Mouse (Mus musculus): ENCODE data around the gene Slc15a5.

DNA sequence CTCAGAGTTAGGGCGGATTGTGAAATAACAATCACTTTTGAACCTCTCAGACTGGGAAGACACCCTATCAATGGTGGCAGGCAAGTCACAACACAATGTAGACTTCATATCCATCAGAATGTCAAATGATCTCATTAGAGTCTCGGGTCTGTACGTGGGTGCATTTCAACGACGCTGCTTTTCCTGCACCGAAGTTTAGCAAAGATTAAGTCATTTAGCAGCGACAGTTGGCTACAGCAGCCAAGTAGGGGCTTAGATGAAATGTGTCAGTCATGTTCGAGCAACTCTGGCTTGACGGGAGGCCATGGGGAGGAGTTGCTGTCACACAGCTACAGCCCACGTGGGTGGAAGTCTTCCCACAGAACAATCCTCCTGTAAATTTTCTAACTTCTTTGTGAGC, 133.2 kb downstream of the Slc15a5 start:
- TF ChIP-seq GATA1 (IDR thresholded peaks at IDR 0.05; ENCODE audit: borderline replicate concordance, low read length) (no peak), FLI1 (IDR thresholded peaks at IDR 0.05; ENCODE audit: low read length) (no peak)
